Mouse (Mus musculus) gastrocnemius, postnatal 25 days (tissue): ENCODE data around the gene Gm45716. TPM values are rescaled to one million over a fixed set of nuclear protein-coding genes. Genes with fewer than 3 reads are reported as not detected.

Source experiments
- DNase-seq: peaks from one replicate; pipeline ENCODE4 v3.0.0; 2022
- total RNA-seq, 2 experiments: library from RNA; stranded (reverse); gene quantifications; 1 replicate in 1 of 2; 2 replicates in 1 of 2; pipeline ENCODE4 v1.2.3; 2021

Gm45716 gene
- total RNA-seq, 2 experiments from 2014 or later: 1.6 to 2.9 TPM

DNA sequence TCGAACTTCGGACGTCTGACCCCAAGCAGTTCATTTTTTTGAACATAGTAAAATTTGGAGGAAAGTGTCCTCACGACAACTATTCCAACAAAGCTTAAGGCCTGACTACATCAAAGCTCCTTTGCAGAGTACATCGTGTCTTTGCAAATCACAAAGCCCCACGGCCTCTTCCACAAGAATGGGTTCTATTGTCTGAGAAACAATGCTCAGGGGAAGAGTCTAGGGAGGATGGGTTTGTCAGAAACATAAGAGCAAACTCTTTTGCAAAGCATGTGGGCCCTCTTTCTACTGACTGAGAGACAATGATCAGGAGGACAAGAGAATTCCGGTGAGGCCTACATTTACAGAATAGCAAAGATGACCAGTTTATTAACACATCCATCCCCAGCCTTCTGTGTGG lies 26.8 kb downstream of the Gm45716 start:
- no peak for DNase-seq

- DNase-seq: no peak
These were observed 32.7 kb downstream of the Gm45716 start for GRCm38 (mm10) chr11:90220022-90220645.

- no peak for DNase-seq
These were observed 33.3 kb downstream of the Gm45716 start for GRCm38 (mm10) chr11:90220750-90221149.

DNA sequence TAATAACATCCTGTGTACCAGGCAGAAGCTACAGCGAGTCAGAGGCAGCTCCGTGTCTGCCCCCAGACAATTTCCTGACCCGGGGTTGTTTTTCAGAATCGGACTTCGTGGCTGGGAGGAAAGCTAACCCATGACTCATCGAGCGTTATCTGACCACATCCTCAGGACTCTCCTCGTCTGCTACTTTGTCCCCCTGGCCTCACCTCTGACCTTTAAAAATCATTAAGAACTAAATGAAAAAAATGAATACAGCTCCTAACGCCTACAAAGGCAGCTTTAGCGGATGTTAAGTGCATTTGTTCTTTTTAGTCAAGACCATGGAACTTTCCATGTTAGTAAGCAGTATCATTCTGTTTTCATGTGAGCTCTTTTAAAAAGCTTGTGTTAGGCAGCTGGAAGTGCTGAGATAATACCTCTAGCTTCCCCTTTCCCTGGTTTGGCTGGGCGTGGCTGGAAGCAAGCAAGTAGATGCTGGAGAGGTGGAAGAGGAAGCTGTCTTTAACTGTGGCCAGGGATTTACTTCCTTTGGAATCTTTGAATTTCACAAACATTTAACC lies 37.5 kb downstream of the Gm45716 start:
- no peak for DNase-seq

- DNase-seq: no peak
These were observed 39.8 kb downstream of the Gm45716 start for GRCm38 (mm10) chr11:90227000-90227922.

GRCm38 (mm10) chr11:90228251-90228949 lies 40.9 kb downstream of the Gm45716 start:
- no peak for DNase-seq

- DNase-seq: no peak
These were observed 42.3 kb downstream of the Gm45716 start for GRCm38 (mm10) chr11:90229800-90230199.

DNA sequence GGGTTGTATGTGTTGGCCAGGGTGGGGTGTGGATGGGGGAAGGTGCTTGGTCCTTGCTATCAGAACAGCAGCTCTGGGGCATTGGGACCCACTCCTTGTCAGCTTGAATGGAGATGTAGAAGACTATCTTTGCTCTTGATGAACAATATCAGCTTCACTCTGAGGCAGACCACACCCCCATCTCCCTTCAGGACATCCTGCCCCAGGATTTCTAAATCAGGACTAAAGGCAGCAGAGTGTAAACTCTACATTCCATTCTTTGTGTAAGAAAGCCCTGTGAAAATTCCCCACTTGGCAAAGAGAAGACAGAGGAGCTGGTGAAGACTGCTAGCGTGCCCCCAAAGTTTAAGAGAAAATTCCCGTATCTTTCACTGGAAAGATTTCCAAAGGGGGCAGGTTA lies 43.2 kb downstream of the Gm45716 start:
- no peak for DNase-seq

- DNase-seq: no peak
These were observed 44.1 kb downstream of the Gm45716 start for GRCm38 (mm10) chr11:90231631-90232030.

GRCm38 (mm10) chr11:90232685-90233084 lies 45.2 kb downstream of the Gm45716 start:
- DNase-seq: no peak

DNA sequence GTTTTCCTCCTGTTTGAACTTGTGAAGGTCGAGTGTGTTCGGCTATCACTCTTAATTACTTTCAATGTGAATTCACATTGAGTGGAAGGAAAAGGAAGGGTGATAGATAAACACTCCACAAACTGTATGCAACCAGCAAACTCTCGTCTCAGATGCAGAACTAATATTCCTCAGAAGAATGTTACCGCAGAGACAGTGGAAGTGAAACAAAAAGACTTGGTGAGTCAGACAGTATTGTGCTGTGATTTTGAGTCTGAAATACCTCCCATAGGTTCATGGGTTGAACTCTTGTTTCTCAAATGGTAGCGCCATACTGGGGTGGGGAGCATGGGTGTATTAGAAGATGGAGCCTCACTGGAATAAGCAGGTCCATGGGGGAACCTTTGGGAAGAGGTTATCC lies 47.7 kb downstream of the Gm45716 start:
- no peak for DNase-seq

GRCm38 (mm10) chr11:90237616-90238015 lies 50.1 kb downstream of the Gm45716 start:
- DNase-seq: no peak

GRCm38 (mm10) chr11:90238657-90239056 lies 51.2 kb downstream of the Gm45716 start:
- no peak for DNase-seq

DNA sequence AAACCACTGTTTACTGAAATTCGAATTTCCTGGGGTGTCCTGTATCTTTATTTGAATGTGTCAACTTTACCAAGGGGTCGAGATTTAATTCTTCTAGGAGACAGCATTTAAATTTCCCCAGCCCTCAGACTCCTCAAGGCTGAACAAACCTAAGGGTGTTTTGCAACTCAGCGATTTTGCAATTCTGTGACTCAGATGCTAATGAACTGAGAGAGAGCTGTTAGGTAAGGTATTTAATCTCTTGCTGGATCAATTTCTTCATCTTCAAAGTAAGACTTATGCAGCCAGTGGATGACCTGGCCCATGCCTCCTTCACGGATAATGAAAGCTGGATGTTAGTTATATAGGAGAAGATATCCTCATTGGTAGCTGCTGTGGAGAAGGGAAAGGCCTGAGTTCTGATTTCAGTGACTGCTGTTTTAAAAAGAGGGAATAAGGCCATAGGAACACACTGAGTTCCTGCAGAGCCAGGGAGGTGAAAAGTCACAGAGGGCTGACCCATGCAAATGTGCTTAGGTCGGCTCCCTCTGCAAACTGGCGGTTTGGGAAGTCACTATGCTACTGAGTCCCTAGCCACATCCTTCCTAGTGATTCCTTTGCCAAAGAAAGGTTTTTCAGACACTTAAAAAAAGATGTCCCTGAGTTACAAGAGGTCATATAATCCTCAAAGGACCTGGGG lies 53.3 kb downstream of the Gm45716 start:
- no peak for DNase-seq

GRCm38 (mm10) chr11:90241874-90242273 lies 54.4 kb downstream of the Gm45716 start:
- DNase-seq: no peak

GRCm38 (mm10) chr11:90243300-90243699 lies 55.8 kb downstream of the Gm45716 start:
- no peak for DNase-seq

DNA sequence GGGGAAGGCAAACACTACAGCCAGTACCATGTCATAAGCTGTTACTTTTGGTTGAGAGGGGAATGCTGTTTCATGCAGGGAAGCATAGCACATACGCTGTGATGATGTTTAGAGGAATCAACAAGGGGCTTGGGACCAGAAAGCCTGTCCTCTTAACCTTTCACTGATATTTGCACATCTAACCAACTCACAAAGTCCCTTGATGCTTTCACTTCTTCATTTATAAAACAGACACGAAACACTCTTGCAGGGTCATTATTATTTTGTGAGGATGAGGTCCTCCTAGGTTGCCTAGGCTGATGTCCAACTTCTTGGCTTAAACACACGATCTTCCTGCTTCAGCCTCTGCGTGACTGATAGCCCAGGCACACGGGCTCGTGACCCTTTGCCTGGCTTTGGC lies 58.1 kb downstream of the Gm45716 start:
- DNase-seq: no peak

DNA sequence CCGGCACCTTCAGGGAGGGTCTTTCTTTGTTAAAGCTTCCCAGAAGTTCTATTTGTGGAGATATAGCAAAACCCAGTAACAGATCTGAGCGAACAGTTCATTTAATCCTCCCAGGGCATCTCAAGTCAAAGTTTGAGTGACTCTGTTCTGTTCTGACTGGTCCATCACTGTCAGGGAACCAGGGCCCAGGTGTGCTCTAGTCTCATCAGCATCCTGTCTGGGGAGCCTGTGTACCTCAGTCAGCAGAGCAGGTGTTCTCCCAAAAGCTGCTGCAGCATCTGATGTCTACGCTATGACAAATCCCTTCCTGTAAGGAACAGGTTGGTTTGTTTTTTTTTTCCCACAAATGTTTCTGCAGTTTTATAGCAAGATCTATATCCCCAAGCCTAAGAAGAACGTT lies 59.2 kb downstream of the Gm45716 start:
- DNase-seq: no peak

DNA sequence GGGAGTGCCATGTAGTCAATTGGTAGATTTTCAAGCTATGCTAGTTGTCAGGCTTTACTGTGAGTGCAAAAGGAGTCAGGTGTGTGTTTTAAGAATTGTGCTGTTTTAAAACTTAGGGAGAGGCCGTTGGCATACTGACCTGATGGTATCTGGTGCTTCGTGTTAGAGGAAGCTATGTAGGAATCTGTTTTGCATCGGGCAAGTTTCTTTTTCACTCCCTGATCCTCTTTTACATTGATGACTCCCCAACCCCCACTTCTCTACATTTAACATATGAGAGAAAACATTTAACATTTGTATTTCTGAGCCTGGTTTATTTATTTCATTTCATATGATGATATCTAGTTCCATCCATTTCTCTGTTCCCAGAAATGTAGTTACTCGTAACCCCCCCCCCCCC lies 60.3 kb downstream of the Gm45716 start:
- DNase-seq: no peak

- DNase-seq: peak; percentile 99
These were observed 61.7 kb downstream of the Gm45716 start, which contains the start of gene Mmd for GRCm38 (mm10) chr11:90249025-90249650. Mmd (plus strand) TSS chr11:90249456.

DNA sequence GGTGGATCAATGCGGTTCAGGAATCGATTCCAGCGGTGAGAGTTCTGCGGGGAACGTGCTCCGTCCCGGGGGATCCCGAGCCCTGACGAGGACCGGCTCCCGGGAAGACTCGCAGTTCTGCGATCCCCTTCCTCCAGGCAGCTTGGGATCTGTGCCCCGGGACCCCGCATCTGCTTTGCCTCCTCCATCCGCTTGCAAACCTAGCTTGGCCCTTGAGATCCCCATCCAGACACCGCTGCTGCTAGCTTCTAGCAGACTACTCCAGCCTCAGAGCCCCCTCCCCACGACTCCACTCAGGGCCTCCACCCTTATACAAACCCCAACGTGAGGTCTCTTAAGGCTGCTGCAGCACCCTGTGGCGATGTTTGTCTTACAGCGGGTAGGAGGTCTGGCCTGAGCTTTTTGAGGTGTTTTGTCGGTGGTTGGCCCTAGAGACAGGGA lies 62.2 kb downstream of the Gm45716 start:
- no peak for DNase-seq
